Mouse (Mus musculus): ENCODE data around the gene Tns1. TPM values are rescaled to one million over a fixed set of nuclear protein-coding genes. Genes with fewer than 3 reads are reported as not detected.

Tns1 gene
- polyA plus RNA-seq, 1 experiment from 2014 or later, result 120 TPM

DNA sequence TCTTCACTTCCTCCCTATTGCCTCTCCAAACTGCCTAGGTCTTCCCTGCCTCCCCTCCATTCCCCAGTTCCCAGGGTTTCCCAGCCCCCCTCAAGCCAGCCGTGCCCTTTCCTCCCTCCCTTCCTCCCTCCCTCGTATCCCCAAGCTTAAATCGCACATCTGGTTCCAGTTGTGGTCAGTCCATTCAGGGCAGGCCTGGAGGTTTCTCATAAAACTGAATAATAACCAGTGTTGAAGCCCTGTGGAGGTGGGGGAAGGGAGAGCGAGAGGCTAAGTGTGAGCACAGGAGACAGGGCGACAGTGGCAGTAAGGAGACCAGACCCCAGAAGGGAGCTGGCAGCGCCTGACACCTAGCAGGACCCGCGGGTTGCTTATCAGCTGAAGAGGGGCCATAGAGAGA is 82.6 kb downstream of the Tns1 start:
- Histone ChIP-seq H3K4me3 (ENCODE audit: low read length) (no peak overlapping the region), H3K9me3 (replicated peaks; ENCODE audit: control insufficient read depth, low read length) (no peaks in the 10 kb centered on the region), H3K36me3 (ENCODE audit: control insufficient read depth, insufficient read depth) (no peaks in the 10 kb centered on the region), H3K4me1 (ENCODE audit: control insufficient read depth, insufficient read depth, low read length) (peaks cover 82% of the 10 kb centered on the region), H3K27me3 (ENCODE audit: control insufficient read depth, insufficient read depth, low read length) (no peaks in the 10 kb centered on the region), H3K4me2 (ENCODE audit: low read depth, low read length) (peak overlapping the region; percentile 36), H3K9ac (ENCODE audit: low read length) (peak overlapping the region; percentile 62), H3K27ac (ENCODE audit: low read length) (peak overlapping the region; percentile 85)
- ATAC-seq (replicated peaks; ENCODE audit: extremely low read depth, insufficient read depth, low FRiP score), result no peak
- 9% methylated on average over 8 of the region's 8 CpGs for WGBS

- Histone ChIP-seq H3K9me3 (replicated peaks; ENCODE audit: control insufficient read depth, low read length) (no peaks in the 10 kb centered on the region), H3K9ac (ENCODE audit: low read length) (peak overlapping the region; percentile 62), H3K4me3 (ENCODE audit: low read length) (no peak overlapping the region), H3K27me3 (ENCODE audit: control insufficient read depth, insufficient read depth, low read length) (no peaks in the 10 kb centered on the region), H3K27ac (ENCODE audit: low read length) (peak overlapping the region; percentile 85), H3K4me2 (ENCODE audit: low read depth, low read length) (peak overlapping the region; percentile 36; the same call in 1 of the 2 replicates), H3K36me3 (ENCODE audit: control insufficient read depth, insufficient read depth) (no peaks in the 10 kb centered on the region), H3K4me1 (ENCODE audit: control insufficient read depth, insufficient read depth, low read length) (peaks cover 84% of the 10 kb centered on the region)
- WGBS, result 31% methylated on average over 7 of the region's 7 CpGs
- ATAC-seq (replicated peaks; ENCODE audit: extremely low read depth, insufficient read depth, low FRiP score), result no peak
Observed at GRCm38 (mm10) chr1:74041178-74041577, 83.1 kb downstream of the Tns1 start.

DNA sequence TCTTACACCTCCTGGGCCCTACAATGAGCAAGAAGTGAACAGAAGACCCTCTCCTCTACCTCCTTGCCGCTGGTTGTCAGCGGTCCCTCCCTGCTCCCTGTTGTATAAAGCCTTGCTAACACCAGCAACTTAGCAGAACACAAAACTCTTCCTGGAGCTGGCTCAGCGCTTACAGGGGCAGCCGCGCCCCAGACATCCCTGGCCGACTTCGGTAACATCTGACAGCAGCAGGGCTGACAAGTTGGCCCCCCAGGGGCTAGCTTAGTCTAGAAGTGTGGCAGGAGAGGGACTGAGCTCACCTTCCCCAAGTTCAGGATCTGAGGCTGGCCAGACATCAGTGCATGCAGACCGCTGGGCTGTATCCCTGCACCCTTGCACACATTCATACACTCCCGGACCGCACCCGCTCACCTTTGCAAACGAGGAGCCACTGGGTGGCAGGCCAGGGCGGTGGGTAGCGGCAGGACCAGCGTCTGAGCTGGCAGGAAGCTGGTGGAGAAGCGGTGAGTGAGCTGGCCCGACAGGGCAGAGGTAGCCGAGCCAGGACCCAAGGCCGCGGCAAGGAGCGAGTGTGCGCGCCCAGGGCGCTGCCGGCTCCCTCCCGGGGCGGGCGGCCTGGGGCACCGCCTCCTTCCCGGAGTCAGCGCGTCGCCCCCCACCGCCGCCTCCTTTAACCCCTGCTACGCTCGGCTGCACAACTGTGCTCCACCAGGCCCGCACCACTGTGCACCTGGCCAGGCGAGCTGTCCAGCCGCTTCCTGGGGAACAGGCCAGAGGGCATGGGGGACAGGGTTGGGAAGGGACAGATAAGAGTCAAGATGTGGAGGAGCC is 87.5 kb downstream of the Tns1 start:
- Histone ChIP-seq H3K9me3 (replicated peaks; ENCODE audit: control insufficient read depth, low read length) (no peaks in the 10 kb centered on the region), H3K4me2 (ENCODE audit: low read depth, low read length) (peak overlapping the region; percentile 74), H3K9ac (ENCODE audit: low read length) (peak overlapping the region; percentile 77), H3K4me1 (ENCODE audit: control insufficient read depth, insufficient read depth, low read length) (peaks cover 94% of the 10 kb centered on the region), H3K27ac (ENCODE audit: low read length) (peak overlapping the region; percentile 69), H3K36me3 (ENCODE audit: control insufficient read depth, insufficient read depth) (no peaks in the 10 kb centered on the region), H3K27me3 (ENCODE audit: control insufficient read depth, insufficient read depth, low read length) (no peaks in the 10 kb centered on the region), H3K4me3 (ENCODE audit: low read length) (peak overlapping the region; percentile 65)
- ATAC-seq (replicated peaks; ENCODE audit: extremely low read depth, insufficient read depth, low FRiP score), result peak; percentile 64
- 3% methylated on average over 32 of the region's 40 CpGs for WGBS

DNA sequence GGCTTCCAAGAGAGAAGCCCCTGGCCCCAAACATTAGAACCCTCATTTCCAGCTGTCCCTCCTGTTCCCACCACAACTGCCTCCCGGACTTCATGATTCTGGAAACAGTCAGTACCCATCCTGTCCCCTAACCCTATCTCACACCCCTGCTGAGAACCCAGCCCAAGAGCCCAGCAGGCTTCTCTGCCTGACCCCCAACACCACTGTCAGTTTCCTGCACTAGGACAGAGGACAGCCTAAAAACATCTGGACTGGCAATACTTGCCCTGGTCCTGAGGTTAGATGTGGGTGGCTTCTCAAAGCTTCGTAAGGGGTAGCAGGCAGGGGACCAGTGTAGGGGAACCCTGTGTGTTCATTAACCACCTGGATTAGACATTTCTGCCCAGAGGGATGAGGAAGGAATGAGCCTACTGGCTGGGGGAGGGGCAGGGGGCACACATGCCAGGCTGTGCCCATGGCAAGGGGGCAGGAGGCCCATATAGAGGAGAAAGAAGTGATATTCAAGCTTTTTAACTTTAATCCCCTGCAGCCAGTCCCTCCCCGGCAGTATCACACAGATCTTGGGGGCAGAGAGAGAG is 88.2 kb downstream of the Tns1 start:
- Histone ChIP-seq H3K9ac (ENCODE audit: low read length) (peak overlapping the region; percentile 77), H3K27me3 (ENCODE audit: control insufficient read depth, insufficient read depth, low read length) (no peaks in the 10 kb centered on the region), H3K4me1 (ENCODE audit: control insufficient read depth, insufficient read depth, low read length) (peaks cover 94% of the 10 kb centered on the region), H3K27ac (ENCODE audit: low read length) (peak overlapping the region; percentile 69), H3K4me3 (ENCODE audit: low read length) (peak overlapping the region; percentile 65), H3K4me2 (ENCODE audit: low read depth, low read length) (peak overlapping the region; percentile 74), H3K36me3 (ENCODE audit: control insufficient read depth, insufficient read depth) (no peaks in the 10 kb centered on the region), H3K9me3 (replicated peaks; ENCODE audit: control insufficient read depth, low read length) (no peaks in the 10 kb centered on the region)
- 36% methylated on average over 3 of the region's 3 CpGs for WGBS
- ATAC-seq (replicated peaks; ENCODE audit: extremely low read depth, insufficient read depth, low FRiP score), result no peak

DNA sequence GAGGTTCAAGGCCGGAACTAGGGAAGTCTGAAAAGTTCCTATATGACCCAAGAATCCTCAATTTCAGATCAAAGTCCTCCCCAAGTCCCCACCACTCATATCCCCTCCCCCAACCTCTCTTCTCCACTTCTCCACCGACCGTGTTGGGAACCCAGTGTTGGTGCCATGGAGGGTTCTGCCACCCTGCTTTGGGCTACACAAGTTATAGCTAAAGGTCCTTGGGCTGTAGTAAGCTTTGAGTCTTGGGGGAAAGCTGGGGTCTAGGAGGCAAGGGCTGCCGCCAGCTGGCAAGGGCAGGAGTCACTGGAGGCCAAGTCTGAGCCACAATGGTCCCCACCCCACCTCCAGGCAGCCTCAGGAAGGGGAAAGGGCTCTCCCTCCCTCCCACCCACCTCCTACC is 88.8 kb downstream of the Tns1 start:
- peak overlapping the region; percentile 77 for H3K9ac ChIP-seq (ENCODE audit: low read length)
- ATAC-seq (replicated peaks; ENCODE audit: extremely low read depth, insufficient read depth, low FRiP score), result no peak
- H3K4me1 ChIP-seq (ENCODE audit: control insufficient read depth, insufficient read depth, low read length), result peaks cover 94% of the 10 kb centered on the region
- H3K9me3 ChIP-seq (replicated peaks; ENCODE audit: control insufficient read depth, low read length), result no peaks in the 10 kb centered on the region
- peak overlapping the region; percentile 74 for H3K4me2 ChIP-seq (ENCODE audit: low read depth, low read length)
- peak overlapping the region; percentile 69 for H3K27ac ChIP-seq (ENCODE audit: low read length)
- 51% methylated on average over 4 of the region's 4 CpGs for WGBS
- no peaks in the 10 kb centered on the region for H3K36me3 ChIP-seq (ENCODE audit: control insufficient read depth, insufficient read depth)
- no peaks in the 10 kb centered on the region for H3K27me3 ChIP-seq (ENCODE audit: control insufficient read depth, insufficient read depth, low read length)
- peak overlapping the region; percentile 65 for H3K4me3 ChIP-seq (ENCODE audit: low read length)

- Histone ChIP-seq H3K4me2 (ENCODE audit: low read depth, low read length) (peak overlapping the region; percentile 74), H3K36me3 (ENCODE audit: control insufficient read depth, insufficient read depth) (no peaks in the 10 kb centered on the region), H3K27me3 (ENCODE audit: control insufficient read depth, insufficient read depth, low read length) (no peaks in the 10 kb centered on the region), H3K9ac (ENCODE audit: low read length) (peak overlapping the region; percentile 77), H3K27ac (ENCODE audit: low read length) (peak overlapping the region; percentile 69), H3K9me3 (replicated peaks; ENCODE audit: control insufficient read depth, low read length) (no peaks in the 10 kb centered on the region), H3K4me3 (ENCODE audit: low read length) (peak overlapping the region; percentile 65), H3K4me1 (ENCODE audit: control insufficient read depth, insufficient read depth, low read length) (peaks cover 94% of the 10 kb centered on the region)
- WGBS, result 60% methylated on average over 2 of the region's 2 CpGs
- ATAC-seq (replicated peaks; ENCODE audit: extremely low read depth, insufficient read depth, low FRiP score), result no peak
Observed at GRCm38 (mm10) chr1:74034736-74035135, 89.5 kb downstream of the Tns1 start.

DNA sequence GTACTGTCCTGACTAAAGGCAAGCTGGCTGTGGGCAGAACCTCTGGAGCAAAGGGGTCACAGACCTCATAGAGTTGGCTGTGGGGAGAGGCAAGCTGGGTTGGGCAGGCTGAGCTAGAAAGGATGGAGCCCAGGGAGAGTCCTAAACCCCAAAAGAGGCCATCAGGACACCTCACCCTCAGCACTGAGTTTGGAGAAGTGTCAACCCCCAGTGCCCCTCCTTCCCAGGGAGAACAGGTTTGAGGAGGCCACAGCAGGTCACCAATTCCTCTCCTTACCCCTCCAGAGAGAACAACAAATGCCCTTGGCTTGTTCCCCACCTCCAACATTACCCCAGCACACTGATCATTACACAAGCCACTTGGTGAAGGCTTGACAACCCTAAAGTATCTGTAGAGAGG is 90.0 kb downstream of the Tns1 start:
- peak overlapping the region; percentile 74 for H3K4me2 ChIP-seq (ENCODE audit: low read depth, low read length)
- H3K9me3 ChIP-seq (replicated peaks; ENCODE audit: control insufficient read depth, low read length), result no peaks in the 10 kb centered on the region
- peaks cover 94% of the 10 kb centered on the region for H3K4me1 ChIP-seq (ENCODE audit: control insufficient read depth, insufficient read depth, low read length)
- H3K4me3 ChIP-seq (ENCODE audit: low read length), result no peak overlapping the region
- no peaks in the 10 kb centered on the region for H3K36me3 ChIP-seq (ENCODE audit: control insufficient read depth, insufficient read depth)
- no peaks in the 10 kb centered on the region for H3K27me3 ChIP-seq (ENCODE audit: control insufficient read depth, insufficient read depth, low read length)
- peak overlapping the region; percentile 69 for H3K27ac ChIP-seq (ENCODE audit: low read length)
- peak overlapping the region; percentile 77 for H3K9ac ChIP-seq (ENCODE audit: low read length)
- no peak for ATAC-seq (replicated peaks; ENCODE audit: extremely low read depth, insufficient read depth, low FRiP score)

DNA sequence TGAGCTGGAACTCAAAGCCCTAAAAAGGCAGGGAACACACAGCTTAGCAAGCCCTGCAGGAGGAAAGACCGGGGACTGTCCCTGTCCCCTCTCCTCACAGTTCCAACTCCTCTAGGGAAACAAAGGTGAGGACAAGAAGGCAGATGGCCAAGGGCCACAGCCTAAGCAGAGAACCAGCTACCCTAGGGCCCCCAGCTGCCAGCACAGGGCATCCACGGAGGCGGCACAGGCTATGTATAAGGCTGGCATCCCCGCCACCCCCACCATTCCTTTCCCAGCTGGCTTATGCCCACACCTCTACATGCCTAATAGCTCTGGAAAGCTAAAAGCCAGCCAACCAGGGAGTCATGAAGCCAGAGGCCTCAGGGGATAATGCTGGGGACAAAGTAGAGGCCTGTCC is 90.8 kb downstream of the Tns1 start:
- Histone ChIP-seq H3K9ac (ENCODE audit: low read length) (peak overlapping the region; percentile 57), H3K27ac (ENCODE audit: low read length) (peak overlapping the region; percentile 28), H3K4me2 (ENCODE audit: low read depth, low read length) (peak overlapping the region; percentile 74), H3K27me3 (ENCODE audit: control insufficient read depth, insufficient read depth, low read length) (no peaks in the 10 kb centered on the region), H3K36me3 (ENCODE audit: control insufficient read depth, insufficient read depth) (no peaks in the 10 kb centered on the region), H3K4me1 (ENCODE audit: control insufficient read depth, insufficient read depth, low read length) (peaks cover 94% of the 10 kb centered on the region), H3K9me3 (replicated peaks; ENCODE audit: control insufficient read depth, low read length) (no peaks in the 10 kb centered on the region), H3K4me3 (ENCODE audit: low read length) (no peak overlapping the region)
- WGBS, result 69% methylated on average over 4 of the region's 4 CpGs
- no peak for ATAC-seq (replicated peaks; ENCODE audit: extremely low read depth, insufficient read depth, low FRiP score)

GRCm38 (mm10) chr1:74032966-74033365 is 91.3 kb downstream of the Tns1 start:
- Histone ChIP-seq H3K9ac (ENCODE audit: low read length) (peak overlapping the region; percentile 57), H3K4me1 (ENCODE audit: control insufficient read depth, insufficient read depth, low read length) (peaks cover 95% of the 10 kb centered on the region), H3K27ac (ENCODE audit: low read length) (peak overlapping the region; percentile 28), H3K4me2 (ENCODE audit: low read depth, low read length) (peak overlapping the region; percentile 74), H3K4me3 (ENCODE audit: low read length) (no peak overlapping the region), H3K36me3 (ENCODE audit: control insufficient read depth, insufficient read depth) (no peaks in the 10 kb centered on the region), H3K9me3 (replicated peaks; ENCODE audit: control insufficient read depth, low read length) (no peaks in the 10 kb centered on the region), H3K27me3 (ENCODE audit: control insufficient read depth, insufficient read depth, low read length) (no peaks in the 10 kb centered on the region)
- ATAC-seq (replicated peaks; ENCODE audit: extremely low read depth, insufficient read depth, low FRiP score), result no peak
- 65% methylated on average over 5 of the region's 5 CpGs for WGBS
